Mouse (Mus musculus) right cerebral cortex, postnatal 36 days (tissue): ENCODE results near the gene Barhl1.

Experiments used
- DNase-seq, 2 experiments: peaks; one replicate each; pipeline ENCODE4 v3.0.0; 2022; ENCODE audit warnings: low spot score in 2 of 2, mixed read lengths in 1 of 2

Gene Barhl1

DNA sequence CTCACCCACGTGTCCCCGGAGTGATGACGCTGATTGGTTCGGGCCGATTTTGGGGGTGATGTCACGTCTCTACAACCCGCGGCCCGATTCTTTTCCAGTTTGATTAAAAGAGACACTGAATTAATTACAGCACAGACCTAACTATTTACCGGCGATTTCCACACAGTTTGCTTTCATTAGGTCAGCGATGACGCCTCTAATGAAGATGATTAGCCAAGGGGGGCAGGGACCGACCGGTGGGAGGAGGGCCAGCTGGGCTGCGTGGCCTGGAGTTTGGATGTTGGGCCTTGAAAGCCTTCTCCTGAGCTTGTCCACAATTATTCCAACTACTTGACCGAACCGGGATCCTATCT lies at the start of gene Barhl1:
Gene Barhl1 (minus strand): TSS at position 156 of the 353 bp plus-strand sequence.
- no peak for DNase-seq

DNA sequence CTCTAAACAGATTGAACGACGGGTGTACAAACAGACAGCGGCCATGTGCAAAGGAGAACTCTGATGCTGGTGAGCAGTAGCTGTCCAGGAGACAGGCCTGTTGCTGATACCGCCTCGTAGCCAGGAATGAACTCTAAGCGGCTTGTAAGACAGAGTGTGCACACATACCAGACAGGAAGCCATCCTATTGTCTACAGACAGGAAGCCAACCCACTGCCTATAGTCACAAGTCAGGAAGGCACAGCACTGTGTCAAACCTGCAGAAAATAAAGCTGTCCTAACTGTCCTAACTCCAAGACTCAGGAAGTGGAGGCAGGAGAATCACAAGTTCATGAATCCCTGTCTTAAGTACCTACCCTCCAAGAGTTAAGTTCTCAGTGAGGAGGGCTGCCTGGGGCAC lies 47.1 kb upstream of the Barhl1 start:
- DNase-seq, result no peak

DNA sequence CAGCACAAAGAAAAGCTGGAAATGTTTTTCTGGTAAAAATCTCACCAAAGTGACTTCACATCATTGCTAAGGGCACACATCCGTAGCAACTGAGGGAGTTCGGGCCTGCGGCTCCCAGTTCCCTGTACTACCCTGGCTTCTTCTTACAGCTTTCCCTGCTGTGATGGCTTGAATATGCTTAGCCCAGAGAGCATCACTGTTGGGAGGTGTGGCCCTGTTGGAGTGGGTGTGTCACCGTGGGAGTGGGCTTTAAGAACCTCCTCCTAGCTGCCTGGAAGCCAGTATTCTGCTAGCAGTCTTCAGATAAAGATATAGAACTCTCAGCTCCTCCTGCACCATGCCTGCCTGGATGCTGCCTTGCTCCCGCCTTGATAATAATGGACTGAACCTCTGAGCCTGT lies 45.2 kb upstream of the Barhl1 start:
- no peak for DNase-seq

DNA sequence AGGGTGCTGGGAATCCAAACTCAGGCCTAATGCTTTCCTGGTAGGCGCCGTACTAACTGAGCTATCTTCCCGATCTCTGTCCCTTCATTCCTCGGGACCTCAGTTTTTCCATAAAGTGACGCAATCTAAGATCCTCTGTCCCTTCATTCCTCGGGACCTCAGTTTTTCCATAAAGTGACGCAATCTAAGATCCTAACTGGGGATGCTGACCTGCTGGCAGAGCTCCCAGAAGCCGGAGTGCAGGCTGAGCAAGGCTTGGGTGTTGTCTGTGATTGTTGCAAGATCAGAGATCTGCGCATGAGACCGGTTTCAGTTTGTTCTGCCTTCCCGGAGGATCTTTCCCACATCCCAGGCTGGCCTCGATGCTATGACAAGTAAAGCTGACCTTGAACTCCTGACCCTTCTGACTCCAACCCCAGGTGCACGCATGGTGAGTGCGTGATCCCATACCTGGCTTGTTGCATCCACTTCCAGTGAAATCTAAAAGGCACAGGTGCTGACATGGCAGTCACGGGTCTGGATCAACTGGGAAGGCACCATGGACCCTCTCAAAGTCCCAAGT lies 44.6 kb upstream of the Barhl1 start:
- no peak for DNase-seq

DNA sequence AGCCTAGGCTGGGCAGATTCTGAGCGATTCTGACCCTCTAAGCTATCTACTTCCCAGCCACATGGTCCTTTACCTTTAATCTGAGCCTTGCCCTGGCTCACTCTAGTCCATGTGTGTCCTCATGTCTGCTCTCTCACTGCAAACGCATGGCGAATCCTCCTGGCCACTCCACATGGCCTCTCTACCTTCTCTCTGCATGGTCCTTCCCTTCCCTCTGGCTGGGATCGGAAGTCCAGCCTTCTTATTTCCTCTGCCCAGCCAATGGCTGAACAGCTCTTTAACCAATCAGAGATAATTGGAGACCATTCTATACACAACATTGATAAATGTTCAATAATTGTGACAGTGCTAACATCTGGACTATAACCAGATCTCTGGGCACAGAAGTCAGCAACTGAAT lies 40.4 kb upstream of the Barhl1 start:
- DNase-seq, result no peak

DNA sequence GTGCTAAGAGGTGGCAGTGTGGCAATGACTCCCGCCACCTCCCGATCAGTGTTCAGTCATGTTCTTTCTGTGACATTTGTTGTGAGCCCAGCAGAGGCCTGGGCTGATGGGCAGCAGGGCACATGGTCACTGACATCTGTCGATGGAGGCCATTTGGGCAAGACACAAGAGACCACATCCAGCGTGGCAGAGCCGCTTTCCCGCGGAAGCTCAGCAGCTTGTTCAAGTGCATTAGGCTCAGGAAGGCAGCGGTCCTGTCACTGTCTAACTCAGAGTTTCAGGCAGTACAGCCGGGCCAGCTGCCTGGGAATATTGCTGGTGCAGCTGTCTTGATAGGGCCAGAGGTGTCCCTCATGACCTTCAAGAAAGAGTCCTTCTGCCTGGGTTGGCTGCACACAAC lies 38.1 kb upstream of the Barhl1 start:
- no peak for DNase-seq

DNA sequence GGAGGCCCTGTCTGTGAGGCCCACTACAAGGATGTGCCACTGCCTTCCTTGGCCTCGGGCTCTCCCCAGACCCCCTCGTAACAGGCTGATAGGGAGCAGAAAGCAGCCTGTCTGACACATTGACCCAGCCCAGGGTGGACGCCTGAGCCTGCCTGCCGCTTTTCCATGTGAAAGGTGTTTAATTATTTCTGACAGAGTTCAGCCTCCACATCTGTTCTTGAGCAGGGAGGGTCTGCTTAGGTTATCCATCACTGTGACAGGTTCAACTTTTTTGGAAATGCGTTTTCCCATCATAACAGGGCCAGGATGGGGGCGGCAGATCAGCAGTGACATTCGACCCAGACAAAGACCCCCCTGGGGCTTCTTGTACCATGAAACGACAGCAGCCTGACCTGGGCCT lies 36.5 kb upstream of the Barhl1 start:
- no peak for DNase-seq

DNA sequence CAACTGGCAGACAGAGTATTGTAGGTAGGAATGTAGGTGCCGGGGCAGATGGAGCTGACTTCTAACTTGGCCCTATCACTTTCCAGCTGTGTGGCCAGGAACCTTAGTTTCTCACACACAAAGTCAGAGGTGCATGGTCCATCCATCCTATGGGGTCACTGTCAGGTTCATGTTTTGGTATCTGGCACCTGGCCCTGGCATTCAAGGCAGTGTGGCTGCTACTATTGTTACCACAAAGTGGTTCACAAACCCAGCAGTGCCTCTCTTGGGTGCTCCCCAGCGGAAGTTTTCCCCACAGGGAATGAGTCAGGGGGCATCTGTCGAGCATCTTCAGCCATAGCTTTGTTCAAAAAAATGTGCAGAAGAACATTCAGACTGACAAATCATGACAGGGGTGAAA lies 29.8 kb upstream of the Barhl1 start:
- DNase-seq, result no peak

DNA sequence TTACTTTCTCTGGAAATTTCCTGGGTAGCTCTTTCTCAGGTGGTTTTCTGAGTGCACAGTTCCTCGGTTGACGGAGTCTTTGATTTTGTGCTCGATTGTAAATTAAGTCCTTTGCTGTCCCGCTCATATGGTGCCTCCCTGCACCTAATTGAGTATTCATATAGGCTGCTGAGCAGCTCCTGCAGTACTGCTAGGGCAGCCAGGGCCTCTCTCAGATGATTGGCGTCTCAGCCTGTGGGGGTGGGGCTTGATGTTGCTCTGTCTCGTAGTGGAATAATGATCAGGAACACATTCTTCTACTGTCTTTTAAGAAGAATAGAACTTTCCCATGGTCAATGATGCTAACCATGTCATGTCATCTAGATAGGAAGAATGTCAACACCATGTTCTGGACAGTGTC lies 28.9 kb upstream of the Barhl1 start:
- DNase-seq, result no peak

DNA sequence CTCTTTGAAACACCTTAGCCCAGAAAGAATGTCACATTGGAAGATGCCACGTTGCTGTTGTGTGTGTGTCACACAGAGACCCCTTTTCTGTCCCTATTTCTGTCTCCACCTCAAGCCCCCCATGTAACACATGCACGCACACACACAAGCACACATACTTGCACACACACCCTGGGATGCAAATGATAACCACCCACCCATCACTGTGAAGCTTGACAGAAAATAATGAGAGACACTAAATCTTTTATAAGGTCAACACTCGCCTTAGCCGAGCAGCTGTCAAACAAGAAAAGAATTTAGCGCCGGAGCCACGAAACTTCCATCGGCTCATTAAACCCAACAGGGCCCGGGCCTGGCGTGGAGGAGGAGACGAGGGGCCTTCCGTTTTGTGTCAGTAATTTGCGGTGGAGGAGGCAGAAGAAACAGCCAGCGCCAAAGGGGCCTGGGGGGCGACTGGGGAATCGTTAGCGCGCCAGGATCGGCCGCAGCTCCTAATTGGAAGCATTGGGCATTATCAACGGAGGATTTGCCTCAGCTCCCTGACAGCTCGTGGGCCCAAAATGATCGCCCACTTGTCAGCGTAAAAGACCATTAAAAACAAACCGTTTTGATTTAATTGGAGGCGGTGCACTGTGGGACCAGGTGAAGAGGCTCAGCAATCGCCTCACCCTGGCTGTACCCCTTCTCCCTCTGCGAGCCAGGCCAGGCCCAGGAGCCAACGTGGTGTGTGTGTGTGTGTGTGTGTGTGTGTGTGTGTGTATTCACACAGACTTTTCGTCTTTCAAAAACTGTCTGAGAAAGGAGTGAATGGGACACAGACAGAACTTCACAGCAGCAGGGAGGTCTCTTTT lies 27.4 kb upstream of the Barhl1 start:
- DNase-seq, result no peak

DNA sequence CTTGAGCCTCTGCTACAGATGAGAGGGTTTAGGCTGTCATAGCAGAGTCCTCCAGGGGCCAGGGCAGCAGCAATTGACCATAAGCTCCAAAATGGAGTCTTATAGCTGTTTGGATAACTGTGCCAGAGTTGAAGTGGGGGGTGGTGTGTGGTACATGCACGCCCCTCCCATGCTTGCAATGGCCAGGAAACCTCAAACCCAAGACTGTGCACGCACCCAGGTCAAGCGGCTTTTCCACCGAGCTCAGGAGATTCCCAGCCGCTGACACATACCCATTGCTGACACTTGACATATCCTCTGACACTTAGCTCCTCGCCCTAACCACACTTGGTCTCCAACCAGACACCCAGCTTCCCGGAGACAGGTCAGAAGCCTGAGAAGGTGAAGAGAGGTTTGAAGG lies 22.5 kb upstream of the Barhl1 start:
- DNase-seq, result no peak

DNA sequence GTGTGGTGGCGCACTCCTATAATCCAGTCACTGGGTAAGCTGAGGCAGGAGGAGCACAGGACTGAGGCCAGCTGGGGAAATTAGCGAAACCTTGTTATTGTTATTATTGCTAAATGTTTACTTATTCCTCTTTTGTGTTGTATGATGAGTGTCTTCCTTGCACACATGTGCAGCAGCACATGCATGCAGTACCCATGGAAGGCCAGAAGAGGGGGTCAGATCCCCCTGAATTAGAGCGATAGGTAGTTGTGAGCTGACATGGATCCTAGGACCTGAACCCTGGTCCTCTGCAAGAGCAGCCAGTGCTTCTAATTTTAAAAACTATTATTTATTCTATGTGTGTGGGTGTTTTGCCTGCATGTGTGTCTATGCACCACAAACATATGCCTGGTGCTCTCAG lies 14.1 kb upstream of the Barhl1 start:
- no peak for DNase-seq

DNA sequence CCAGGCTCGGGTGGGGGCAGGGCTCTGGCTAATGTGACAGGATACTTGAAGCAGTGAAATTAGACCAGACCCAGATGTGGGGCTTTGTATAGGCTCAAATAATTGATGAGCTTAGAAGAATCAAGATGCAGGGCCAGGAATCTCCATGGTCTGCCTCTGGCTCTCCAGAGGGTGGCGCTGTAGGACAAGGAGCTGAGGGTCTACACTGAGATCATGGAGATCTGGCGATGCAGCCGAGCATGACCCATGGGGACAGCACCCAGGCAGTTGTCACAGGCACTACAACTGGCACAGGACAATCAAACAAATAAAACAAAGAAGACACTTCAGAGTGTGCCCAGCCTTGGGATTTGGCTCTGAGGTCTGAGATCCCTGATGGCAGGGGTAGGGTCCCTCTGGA lies 7.4 kb upstream of the Barhl1 start:
- peak; percentile 14 to 34 for DNase-seq

DNA sequence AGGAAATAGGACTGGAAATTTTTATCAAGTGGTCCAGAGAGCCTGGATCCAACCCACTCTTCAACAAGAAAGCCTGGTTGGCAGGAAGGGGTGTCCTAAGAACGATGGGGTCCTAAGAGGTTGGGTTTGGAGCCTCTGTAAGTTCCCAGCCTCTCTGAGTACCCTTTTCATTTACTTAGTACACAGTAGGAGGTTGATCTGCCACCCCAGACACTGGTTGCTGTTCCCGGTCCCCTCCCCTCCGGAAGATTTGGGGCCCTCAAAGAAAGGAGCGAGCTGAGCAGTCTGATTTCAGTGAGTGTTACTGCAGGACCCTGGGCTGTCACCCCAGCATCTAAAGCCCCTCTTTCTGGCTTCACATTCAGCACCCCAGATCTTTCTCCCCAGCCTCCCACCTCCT lies 2.5 kb upstream of the Barhl1 start:
- no peak for DNase-seq

DNA sequence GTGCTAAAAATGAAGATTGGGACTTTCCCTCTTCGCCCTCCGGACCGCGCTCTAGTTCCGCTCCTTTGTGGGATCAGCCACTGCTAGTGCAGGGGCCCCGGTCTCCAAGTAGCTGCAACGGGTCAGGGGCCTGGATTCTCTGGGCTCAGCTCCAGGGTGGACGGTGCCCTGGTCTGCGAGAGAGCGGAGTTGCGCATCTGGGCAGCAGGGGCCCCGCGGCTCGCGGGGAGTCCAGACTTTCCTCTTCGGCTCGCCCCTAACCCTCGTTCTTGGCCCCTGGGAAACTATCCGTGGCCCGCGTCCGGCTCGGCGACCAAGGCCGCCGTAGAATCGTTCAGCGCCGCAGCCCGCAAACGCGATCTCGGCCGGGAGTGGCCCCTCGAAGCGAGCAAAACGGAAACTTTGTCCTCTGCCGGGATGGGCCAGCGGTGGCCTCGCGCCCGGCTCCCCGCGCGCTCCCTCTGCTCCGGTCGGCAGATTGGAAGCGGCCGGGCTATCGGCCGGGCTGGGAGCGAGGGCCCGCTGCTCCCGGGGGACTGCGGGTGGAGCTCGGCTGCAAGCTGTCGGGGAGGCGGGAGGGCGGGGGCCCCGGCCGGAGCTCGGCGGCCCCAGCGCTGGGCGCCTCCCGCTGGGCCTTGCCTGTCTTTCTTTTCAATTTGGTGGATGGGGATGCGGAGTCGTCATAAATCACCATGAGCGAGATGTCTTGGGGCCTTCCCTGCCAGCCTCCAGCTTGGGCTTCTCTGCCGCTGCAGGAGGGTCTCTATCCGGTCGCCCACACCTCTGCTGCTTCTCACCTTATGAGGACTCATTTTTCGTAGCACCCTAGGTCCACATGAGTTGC lies 1.3 kb upstream of the Barhl1 start:
- DNase-seq, result no peak

DNA sequence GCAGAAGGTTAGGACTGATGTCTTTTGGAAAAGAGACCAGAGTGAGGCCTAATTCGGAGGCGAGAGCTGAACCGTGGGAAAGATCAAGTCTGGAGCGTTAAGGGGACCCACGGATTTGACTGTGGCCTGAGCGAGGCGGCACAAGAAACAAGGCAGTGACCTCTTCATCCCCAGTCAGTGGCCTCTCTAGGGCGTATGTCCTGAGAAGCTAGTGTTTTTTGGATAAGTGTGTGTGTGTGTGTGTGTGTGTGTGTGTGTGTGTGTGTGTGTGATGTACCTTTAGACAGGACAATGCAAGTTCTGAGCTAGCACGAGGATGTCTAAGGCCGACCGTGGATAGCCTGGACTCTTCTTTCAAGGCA lies 669 bp upstream of the Barhl1 start:
- DNase-seq, result no peak

DNA sequence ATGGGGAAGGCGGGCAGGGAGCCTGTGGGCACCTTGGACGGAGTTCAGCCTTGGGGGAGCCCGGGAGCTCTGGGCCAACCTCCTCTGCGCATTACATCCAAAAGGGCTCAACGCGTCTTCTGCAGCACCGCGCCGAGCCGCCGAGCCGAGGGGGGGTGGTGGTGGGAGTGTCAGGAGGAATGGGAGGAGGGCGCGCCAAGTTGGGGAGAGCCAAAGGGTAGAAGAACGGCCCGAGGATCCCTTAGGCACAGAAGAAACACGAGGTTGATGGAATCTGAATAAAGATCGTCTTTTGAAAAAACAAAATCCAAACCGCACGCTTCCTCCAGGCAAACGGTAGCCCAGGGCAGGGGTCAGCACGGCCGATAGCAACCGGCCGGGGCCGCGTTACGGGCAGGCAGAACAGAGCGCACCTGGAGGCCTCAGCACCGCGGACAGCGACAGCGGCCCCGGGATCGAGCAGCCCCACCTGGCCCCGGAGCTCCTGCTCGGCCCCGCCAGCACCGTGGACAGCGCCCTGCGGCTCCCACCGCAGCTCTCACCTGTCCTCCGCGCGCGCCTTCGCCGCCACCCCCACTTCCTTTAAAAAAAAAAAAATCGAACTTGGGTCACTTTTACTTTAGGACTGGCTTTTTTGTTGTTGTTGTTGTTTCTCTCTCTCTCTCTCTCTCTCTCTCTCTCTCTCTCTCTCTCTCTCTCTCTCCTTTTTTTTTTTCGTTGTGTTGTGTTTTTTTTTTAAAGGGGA lies 528 bp downstream of the Barhl1 start:
- DNase-seq, result no peak

DNA sequence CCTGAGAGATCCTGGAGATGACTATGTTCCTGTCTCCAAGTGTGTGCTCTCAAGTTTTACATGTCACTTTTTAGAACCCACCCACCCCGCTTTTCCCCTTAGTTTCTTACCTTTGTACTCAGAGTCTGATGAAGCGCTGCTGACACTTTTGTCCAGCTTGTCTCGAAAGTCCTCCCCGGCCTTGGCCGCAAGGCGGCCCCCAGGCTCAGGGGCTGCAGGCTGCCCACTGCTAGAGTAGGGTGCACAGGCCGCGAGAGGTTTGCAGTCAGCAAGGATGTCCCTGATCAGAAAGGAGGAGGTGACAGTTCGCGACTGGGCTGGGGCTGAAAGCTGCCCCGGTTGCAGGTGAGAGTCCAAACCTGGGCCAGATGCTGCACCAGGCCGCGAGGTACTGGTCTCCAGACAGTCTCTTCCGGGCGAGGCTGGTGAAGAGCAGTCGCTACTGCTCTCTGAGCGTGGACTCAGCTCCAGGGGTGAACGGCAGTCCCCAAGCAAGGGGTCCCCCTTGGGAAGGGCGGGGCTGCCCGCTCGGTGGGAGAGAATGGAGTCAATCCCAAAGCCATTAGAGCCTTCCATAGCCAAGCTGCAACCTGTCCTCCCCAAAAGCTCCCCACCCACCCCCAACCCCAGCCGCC lies 1.2 kb downstream of the Barhl1 start:
- DNase-seq, result no peak

DNA sequence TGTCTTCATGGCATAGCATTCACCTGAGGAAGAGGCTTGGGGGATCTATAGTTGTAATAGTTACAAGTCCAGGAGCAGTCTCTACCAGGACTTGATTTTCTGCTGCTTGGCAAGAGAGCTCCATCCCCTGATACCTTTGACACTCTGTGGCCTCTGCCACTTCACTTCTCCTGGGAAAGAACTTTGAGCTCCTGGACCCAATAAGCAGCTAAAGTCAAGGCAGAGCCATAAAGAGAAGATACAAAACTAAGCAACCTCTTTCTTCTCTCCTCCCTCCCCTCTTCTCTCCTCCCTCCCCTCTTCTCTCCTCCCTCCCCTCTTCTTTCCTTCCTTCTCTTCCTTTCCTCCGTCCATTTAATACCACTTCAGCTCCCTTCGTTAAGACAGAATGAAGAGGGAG lies 2.3 kb downstream of the Barhl1 start:
- DNase-seq, result no peak

DNA sequence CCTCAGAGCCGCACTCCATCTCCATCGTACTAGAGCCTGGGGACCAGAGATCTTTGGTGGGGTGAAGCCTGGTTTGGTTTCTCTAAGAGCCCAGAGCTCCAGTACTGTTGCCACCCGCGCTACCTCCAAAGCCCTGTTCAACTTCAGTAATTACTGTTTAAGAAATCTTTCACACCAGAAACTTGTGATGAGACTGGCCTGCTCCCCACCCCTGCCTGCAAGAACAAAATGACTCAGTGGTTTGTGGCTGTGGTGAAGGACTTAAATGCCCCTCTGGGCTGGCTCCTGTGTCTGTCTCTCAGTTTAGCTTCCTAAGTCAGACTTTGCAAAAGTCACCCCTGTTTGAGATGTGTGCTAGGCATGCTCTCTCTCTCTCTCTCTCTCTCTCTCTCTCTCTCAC lies 3.5 kb downstream of the Barhl1 start:
- DNase-seq, result no peak

DNA sequence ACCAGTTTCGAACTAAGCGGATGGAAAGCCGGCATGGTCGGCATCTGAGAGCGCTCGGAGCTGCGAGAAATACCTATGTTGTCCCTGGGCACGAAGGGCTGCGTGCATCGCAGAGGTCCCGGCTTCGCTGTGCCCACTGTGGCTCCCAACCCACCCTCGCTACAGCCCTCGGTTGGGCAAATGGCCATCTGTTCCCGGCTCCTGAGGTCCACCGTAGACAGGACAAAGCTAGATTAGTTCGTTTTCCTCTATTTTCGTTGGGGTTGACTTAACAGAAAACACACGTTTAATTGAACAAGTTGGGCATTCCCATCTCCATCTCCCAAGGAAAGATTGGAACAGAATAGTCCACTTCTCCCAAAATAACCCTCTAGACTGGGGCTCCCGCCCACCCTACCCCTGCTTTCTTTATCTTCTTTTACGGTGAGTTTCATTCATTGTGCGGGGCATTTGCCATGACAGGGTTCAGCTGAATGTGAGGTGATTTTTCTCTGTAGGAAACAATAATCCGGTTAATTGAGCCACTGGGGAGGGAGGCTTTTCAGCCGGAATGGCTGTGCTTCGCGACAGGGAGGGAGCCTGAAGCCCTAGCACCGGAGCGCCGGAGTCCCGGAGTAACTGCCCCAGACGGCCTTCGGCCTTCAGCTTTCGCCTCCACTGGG lies 4.3 kb downstream of the Barhl1 start:
- no peak for DNase-seq
